Mouse (Mus musculus) forebrain, embryonic 15.5 days (tissue): ENCODE results near the gene Zfp85. TPM values are rescaled to one million over a fixed set of nuclear protein-coding genes. Genes with fewer than 3 reads are reported as not detected.
A peak's percentile ranks its signal among the peaks of the same experiment; 100 is the strongest.
"Not testable (repeated sequence)": the region's sequence is repeated elsewhere in the genome, so short reads cannot be mapped to it uniquely, and the experiment has no call there.

Experiments
- ATAC-seq: fragments of 200-750 bp; cut with Nextera tagmentation; replicated peaks from 2 replicates; pipeline ENCODE4 v1.8.0; 2017; ENCODE audit warnings: mild to moderate bottlenecking, moderate TSS enrichment, moderate library complexity
- H3K27ac ChIP-seq: fragments of 300-500 bp; sonication (generic); replicated peaks from 2 replicates; pipeline ENCODE4 v1.5.1; 2015; ENCODE audit warnings: mild to moderate bottlenecking, inconsistent platforms
- H3K27me3 ChIP-seq: fragments of 300-500 bp; sonication (generic); 2 replicates; pipeline ENCODE4 v1.6.1; 2015; ENCODE audit warnings: inconsistent platforms
- H3K36me3 ChIP-seq: fragments of 300-500 bp; sonication (generic); 2 replicates; pipeline ENCODE4 v1.6.1; 2015; ENCODE audit warnings: mild to moderate bottlenecking, inconsistent platforms
- H3K4me1 ChIP-seq: fragments of 300-500 bp; sonication (generic); 2 replicates; pipeline ENCODE4 v1.6.1; 2015; ENCODE audit warnings: inconsistent platforms
- H3K4me2 ChIP-seq: fragments of 300-500 bp; sonication (generic); replicated peaks from 2 replicates; pipeline ENCODE4 v1.6.1; 2015; ENCODE audit warnings: mild to moderate bottlenecking, inconsistent platforms
- H3K4me3 ChIP-seq: fragments of 300-500 bp; sonication (generic); 2 replicates; pipeline ENCODE4 v1.5.1; 2015; ENCODE audit warnings: mild to moderate bottlenecking, inconsistent platforms
- H3K9ac ChIP-seq: fragments of 300-500 bp; sonication (generic); replicated peaks from 2 replicates; pipeline ENCODE4 v1.6.1; 2015; ENCODE audit warnings: mild to moderate bottlenecking, inconsistent platforms
- H3K9me3 ChIP-seq: fragments of 300-500 bp; sonication (generic); 2 replicates; pipeline ENCODE4 v1.6.1; 2016; ENCODE audit warnings: inconsistent platforms
- WGBS: fragments of 180-500 bp; shearing (Covaris S2); methylation state at CpG from one replicate; pipeline ENCODE4 v1.1.7; 2015; ENCODE audit warnings: mixed read lengths; 5-methylcytosine and 5-hydroxymethylcytosine counted together
- polyA plus RNA-seq: library from polyadenylated mRNA; unstranded; fragments of >200 nt; fragmentation: Nextera tagmentation; extraction: Ambion mirVana; gene quantifications from 2 replicates; pipeline ENCODE4 v1.2.1, GENCODE M21; 2015

Gene Zfp85
- polyA plus RNA-seq = 7.1 and 8.6 TPM in 2 replicates

DNA sequence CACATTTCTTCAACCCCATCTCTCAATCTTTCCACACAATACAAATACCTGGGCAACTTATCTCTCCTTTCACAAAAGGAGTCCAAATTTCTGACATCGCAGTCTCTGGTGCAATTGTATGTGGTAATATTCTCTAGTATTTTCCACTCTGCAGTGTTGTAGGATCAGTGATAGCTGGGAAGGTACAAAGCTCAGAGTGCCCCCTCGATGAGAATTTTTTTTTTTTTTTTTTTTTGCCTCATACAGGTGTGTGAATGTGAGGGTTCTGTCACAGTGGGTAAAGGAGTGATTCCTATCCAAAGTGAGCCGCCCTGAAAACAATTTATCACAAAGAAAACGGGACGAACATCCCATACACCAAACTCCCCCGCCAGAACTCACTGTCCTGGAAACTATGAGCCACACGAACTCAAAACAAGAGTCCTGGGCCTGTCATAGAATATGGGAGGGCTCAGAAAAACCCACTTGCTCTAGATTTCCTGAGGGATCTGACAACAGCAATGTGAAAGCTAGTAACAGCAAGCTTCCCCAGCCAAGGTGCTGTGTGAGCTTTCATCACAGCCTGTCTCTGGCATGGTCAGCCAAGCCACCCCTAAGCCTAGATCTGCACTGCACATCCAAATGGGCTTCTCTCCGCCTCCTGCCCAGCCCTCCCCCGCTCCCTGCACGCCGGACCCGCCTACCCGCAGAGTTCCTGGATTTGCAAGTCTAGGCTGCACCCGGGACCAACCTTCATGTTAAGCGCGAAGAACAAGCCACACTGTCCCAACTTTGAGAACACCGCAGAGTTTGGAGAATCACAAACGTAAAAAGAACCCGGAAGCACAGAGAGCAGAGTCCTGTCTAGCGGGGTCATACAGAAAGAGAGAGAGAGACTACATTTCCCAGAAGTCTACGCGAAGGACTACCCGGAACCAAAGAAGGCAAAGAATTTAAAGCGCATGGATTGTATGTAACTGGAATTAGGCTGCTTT lies at the start of gene Zfp85:
TSS of gene Zfp85 (minus strand) at position 896 of the 974 bp plus-strand sequence.
- 7% methylated on average over 24 of the region's 24 CpGs for WGBS
- Histone ChIP-seq H3K4me1 (peaks cover 8% of the 10 kb centered on the region), H3K9me3 (no peaks in the 10 kb centered on the region), H3K27me3 (no peaks in the 10 kb centered on the region), H3K9ac (peak within 1 kb of the TSS; percentile 77), H3K36me3 (peaks cover 8% of the 10 kb centered on the region), H3K4me2 (peak within 1 kb of the TSS; percentile 61), H3K4me3 (peak within 1 kb of the TSS; percentile 72), H3K27ac (peak within 1 kb of the TSS; percentile 62)
- peak; percentile 96 for ATAC-seq

DNA sequence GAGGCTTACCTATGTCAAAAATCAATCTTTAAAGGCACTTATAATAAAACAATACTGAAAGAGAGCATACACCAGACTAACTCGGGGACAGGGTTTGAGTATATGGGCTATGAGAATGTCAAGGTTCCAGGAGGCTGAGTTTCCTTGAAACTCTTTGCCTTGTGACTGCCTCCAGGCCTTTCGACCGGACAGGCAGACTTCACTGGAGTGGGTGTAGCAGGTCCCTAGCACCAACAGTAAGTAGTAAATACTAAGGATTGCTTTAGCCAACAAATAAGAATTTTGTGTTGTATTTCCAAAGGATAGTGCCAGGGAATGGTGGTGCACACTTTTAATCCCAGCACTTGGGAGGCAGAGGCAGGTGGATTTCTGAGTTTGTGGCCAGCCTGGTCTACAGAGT lies 44.1 kb upstream of the Zfp85 start:
- H3K4me2 ChIP-seq, H3K9me3 ChIP-seq, H3K36me3 ChIP-seq, H3K27ac ChIP-seq, ATAC-seq, H3K4me3 ChIP-seq, H3K4me1 ChIP-seq, H3K27me3 ChIP-seq, H3K9ac ChIP-seq: not testable (repeated sequence)
- WGBS = 71% methylated on average over 3 of the region's 3 CpGs

GRCm38 (mm10) chr13:67798618-67799017 lies 43.6 kb upstream of the Zfp85 start:
- Histone ChIP-seq H3K27me3 (no peaks in the 10 kb centered on the region), H3K4me1 (no peaks in the 10 kb centered on the region), H3K4me3 (no peak overlapping the region), H3K9me3 (no peaks in the 10 kb centered on the region), H3K27ac (no peak overlapping the region), H3K4me2 (no peak overlapping the region), H3K36me3 (no peaks in the 10 kb centered on the region), H3K9ac (no peak overlapping the region)
- 39% methylated on average over 3 of the region's 3 CpGs for WGBS
- ATAC-seq = no peak

GRCm38 (mm10) chr13:67791921-67792455 lies 37.0 kb upstream of the Zfp85 start:
- H3K27me3 ChIP-seq = no peaks in the 10 kb centered on the region

GRCm38 (mm10) chr13:67779265-67780221 lies 24.5 kb upstream of the Zfp85 start, which contains the start of gene Zfp493:
Gene Zfp493 (plus strand): TSS chr13:67779693.
- WGBS = 9% methylated on average over 26 of the region's 26 CpGs
- no peaks in the 10 kb centered on the region for H3K9me3 ChIP-seq
- H3K36me3 ChIP-seq = no peaks in the 10 kb centered on the region
- H3K27me3 ChIP-seq = no peaks in the 10 kb centered on the region
- peak within 1 kb of the TSS; percentile 70 for H3K4me2 ChIP-seq
- peak; percentile 98 for ATAC-seq
- H3K4me3 ChIP-seq = peak within 1 kb of the TSS; percentile 74
- H3K27ac ChIP-seq = no peak within 1 kb of the TSS
- H3K9ac ChIP-seq = peak within 1 kb of the TSS; percentile 71
- H3K4me1 ChIP-seq = peaks cover 9% of the 10 kb centered on the region

More at GRCm38 (mm10) chr13:67791921-67792455, 37.0 kb upstream of the Zfp85 start:
- H3K4me2 ChIP-seq = no peak overlapping the region
- H3K4me1 ChIP-seq = no peaks in the 10 kb centered on the region
- WGBS = 89% methylated on average over 10 of the region's 10 CpGs
- H3K9me3 ChIP-seq = no peaks in the 10 kb centered on the region
- H3K27ac ChIP-seq = no peak overlapping the region
- H3K9ac ChIP-seq = no peak overlapping the region
- no peak overlapping the region for H3K4me3 ChIP-seq
- H3K36me3 ChIP-seq = peaks cover 7% of the 10 kb centered on the region; the same call in 1 of the 2 replicates
- ATAC-seq = no peak

DNA sequence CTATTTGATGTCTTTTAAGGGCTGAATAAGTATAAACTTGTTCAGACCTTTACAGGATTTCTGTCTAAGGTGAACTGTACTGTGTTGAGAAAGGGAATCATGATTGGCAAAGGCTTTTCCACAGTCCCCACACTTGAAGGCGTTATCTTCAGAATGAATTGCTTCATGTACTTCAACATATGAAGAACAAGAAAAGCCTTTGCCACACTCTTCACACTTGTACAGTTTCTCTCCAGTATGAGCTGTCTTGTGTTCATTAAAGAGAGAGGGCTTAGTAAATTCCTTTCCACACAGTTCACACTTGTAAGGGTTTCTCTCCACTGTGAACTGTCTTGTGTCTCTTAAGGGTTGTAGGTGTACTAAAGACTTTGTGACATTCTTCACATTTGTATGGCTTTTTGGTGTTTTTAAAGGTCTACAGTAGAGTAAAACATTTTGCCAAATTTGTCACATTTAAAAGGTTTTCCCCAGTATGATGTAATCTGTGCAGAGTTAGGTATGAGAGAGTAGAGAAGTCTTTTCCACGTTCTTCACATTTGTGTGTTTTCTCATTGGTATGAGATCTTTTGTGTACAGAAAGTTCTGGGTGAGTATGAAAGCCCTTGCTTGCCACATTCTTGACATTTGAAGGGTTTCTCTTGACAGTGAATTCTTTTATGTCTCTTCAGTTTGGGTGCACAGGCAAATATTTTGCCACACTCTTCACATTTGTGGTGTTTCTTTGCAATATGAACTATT lies 8.2 kb upstream of the Zfp85 start:
- no peak overlapping the region for H3K4me3 ChIP-seq
- 84% methylated on average over 2 of the region's 2 CpGs for WGBS

GRCm38 (mm10) chr13:67759966-67760365 lies 4.9 kb upstream of the Zfp85 start:
- Histone ChIP-seq H3K27ac (no peak overlapping the region), H3K9ac (no peak overlapping the region), H3K4me2 (no peak overlapping the region), H3K36me3 (no peaks in the 10 kb centered on the region), H3K4me3 (no peak overlapping the region), H3K27me3 (no peaks in the 10 kb centered on the region), H3K4me1 (peaks cover 4% of the 10 kb centered on the region), H3K9me3 (no peaks in the 10 kb centered on the region)
- ATAC-seq = no peak
- WGBS = 81% methylated on average over 1 of the region's 1 CpGs

More for the DNA sequence above, 8.2 kb upstream of the Zfp85 start:
- Histone ChIP-seq H3K9ac (no peak overlapping the region), H3K4me2 (no peak overlapping the region), H3K9me3 (no peaks in the 10 kb centered on the region), H3K27ac (no peak overlapping the region), H3K36me3 (no peaks in the 10 kb centered on the region), H3K4me1 (no peaks in the 10 kb centered on the region), H3K27me3 (no peaks in the 10 kb centered on the region)
- ATAC-seq = no peak

- peaks cover 6% of the 10 kb centered on the region for H3K36me3 ChIP-seq
- ATAC-seq = no peak
- H3K4me3 ChIP-seq = peak overlapping the region; percentile 72
- WGBS = 74% methylated on average over 6 of the region's 6 CpGs
- H3K9ac ChIP-seq = 0 out of 2 replicates have a peak overlapping the region, but pooled peaks have one; percentile 77
- no peaks in the 10 kb centered on the region for H3K27me3 ChIP-seq
- H3K27ac ChIP-seq = no peak overlapping the region
- no peak overlapping the region for H3K4me2 ChIP-seq
- H3K4me1 ChIP-seq = peaks cover 8% of the 10 kb centered on the region
- no peaks in the 10 kb centered on the region for H3K9me3 ChIP-seq
Observed at GRCm38 (mm10) chr13:67755761-67756160, 733 bp upstream of the Zfp85 start.

DNA sequence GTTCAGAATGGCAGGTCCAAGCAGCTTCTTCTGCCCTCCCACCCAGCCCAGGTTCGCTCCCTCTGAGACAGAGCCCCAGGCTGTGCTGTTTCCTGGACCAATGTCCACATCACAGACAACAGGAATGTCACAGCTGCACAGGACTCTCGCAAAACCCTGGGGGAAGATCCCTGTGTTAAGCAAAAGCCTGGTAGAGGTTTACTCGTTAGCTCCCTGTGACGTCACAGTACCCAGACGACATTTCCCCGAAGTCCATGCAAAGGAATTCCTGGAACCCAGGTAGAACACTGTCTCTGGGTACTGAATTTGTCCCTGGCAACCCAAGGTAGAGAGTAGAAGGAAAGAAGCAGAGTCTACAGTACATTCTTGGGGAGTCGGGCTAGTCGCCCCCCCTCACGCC lies 11.1 kb downstream of the Zfp85 start:
- no peaks in the 10 kb centered on the region for H3K4me1 ChIP-seq
- no peak for ATAC-seq
- no peak overlapping the region for H3K4me2 ChIP-seq
- H3K9me3 ChIP-seq = 0 out of 2 replicates have a peak, but pooled peaks cover 8% of the 10 kb centered on the region
- H3K9ac ChIP-seq = no peak overlapping the region
- no peak overlapping the region for H3K27ac ChIP-seq
- H3K36me3 ChIP-seq = peaks cover 17% of the 10 kb centered on the region
- WGBS = 92% methylated on average over 9 of the region's 9 CpGs
- no peak overlapping the region for H3K4me3 ChIP-seq
- no peaks in the 10 kb centered on the region for H3K27me3 ChIP-seq

- WGBS = 91% methylated on average over 3 of the region's 3 CpGs
- no peak overlapping the region for H3K27ac ChIP-seq
Observed at GRCm38 (mm10) chr13:67742941-67743340, 12.1 kb downstream of the Zfp85 start.

GRCm38 (mm10) chr13:67734391-67734790 lies 20.6 kb downstream of the Zfp85 start:
- not testable (repeated sequence) for H3K27ac ChIP-seq, H3K9ac ChIP-seq, ATAC-seq, H3K4me2 ChIP-seq, H3K9me3 ChIP-seq, H3K4me3 ChIP-seq, H3K27me3 ChIP-seq, H3K36me3 ChIP-seq, H3K4me1 ChIP-seq
- 92% methylated on average over 9 of the region's 9 CpGs for WGBS

More at GRCm38 (mm10) chr13:67742941-67743340, 12.1 kb downstream of the Zfp85 start:
- Histone ChIP-seq H3K27me3 (no peaks in the 10 kb centered on the region), H3K36me3 (peaks cover 7% of the 10 kb centered on the region), H3K4me1 (no peaks in the 10 kb centered on the region), H3K9me3 (0 out of 2 replicates have a peak, but pooled peaks cover 2% of the 10 kb centered on the region), H3K9ac (no peak overlapping the region), H3K4me2 (no peak overlapping the region), H3K4me3 (no peak overlapping the region)
- no peak for ATAC-seq
